ENCODE assay signal across 17 mouse cellular contexts in the genomic region with DNA sequence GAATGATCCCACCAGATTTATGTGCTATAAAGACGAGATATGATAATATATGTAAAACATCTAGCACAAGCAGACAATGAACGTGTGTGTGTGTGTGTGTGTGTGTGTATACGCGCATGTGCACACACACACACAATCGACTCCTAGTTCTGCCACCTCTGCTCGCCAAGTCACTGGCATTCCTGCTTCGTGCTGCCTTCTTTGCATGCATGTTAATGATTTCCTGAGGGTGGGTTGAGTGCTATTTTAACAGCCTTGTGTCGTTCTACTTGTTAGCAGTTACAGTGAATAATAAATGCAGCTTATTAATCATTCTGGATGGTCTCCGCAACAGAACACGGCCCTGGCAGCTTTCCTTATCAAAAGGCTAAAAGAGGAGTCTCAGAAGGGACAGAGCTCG.
DNase-seq lines count a peak whose midpoint lies in the region; ATAC-seq and TF ChIP-seq lines count a peak whose summit lies in the region.
"Had no signal": no experiment of that assay in that cellular context is flagged by ENCODE, and none has a peak within 500 bp of the region (broad histone marks: within the 10 kb centered on the region; RNA-seq: fewer than 3 reads in every experiment).

No protein-coding gene starts in this region.

- no peaks in the 10 kb centered on the region for H3K36me3 ChIP-seq in forebrain, embryonic 13.5 days (ENCODE audit: poor library complexity, severe bottlenecking)
- H3K36me3 ChIP-seq in forebrain, embryonic 12.5 days (replicated peaks): no peaks in the 10 kb centered on the region
- no peaks in the 10 kb centered on the region for H3K36me3 ChIP-seq in kidney, embryonic 14.5 days (ENCODE audit: control insufficient read depth, insufficient read depth, low read length)
- H3K36me3 ChIP-seq in heart, adult 2 months (ENCODE audit: control insufficient read depth, insufficient read depth, low read length): no peaks in the 10 kb centered on the region
- H3K36me3 ChIP-seq: embryonic facial prominence, embryonic 13.5 days; limb, embryonic 12.5 days; liver, embryonic 15.5 days had no signal

- 0 out of 2 replicates have a peak, but pooled peaks cover 4% of the 10 kb centered on the region for H3K27me3 ChIP-seq in forebrain, embryonic 13.5 days
- 0 out of 2 replicates have a peak, but pooled peaks cover 4% of the 10 kb centered on the region for H3K27me3 ChIP-seq in forebrain, embryonic 12.5 days
- H3K27me3 ChIP-seq in kidney, embryonic 14.5 days (ENCODE audit: control insufficient read depth, insufficient read depth, low read length): no peaks in the 10 kb centered on the region; the same call in 1 of the 2 replicates
- no peaks in the 10 kb centered on the region for H3K27me3 ChIP-seq in heart, adult 2 months (ENCODE audit: control insufficient read depth, insufficient read depth, low read length)
- H3K27me3 ChIP-seq: embryonic facial prominence, embryonic 13.5 days; liver, embryonic 15.5 days had no signal

- no peaks in the 10 kb centered on the region for H3K9me3 ChIP-seq in forebrain, embryonic 13.5 days (replicated peaks)
- H3K9me3 ChIP-seq in forebrain, embryonic 12.5 days: no peaks in the 10 kb centered on the region
- no peaks in the 10 kb centered on the region for H3K9me3 ChIP-seq in kidney, embryonic 14.5 days (ENCODE audit: control insufficient read depth, low read length)
- H3K9me3 ChIP-seq: embryonic facial prominence, embryonic 13.5 days; limb, embryonic 12.5 days; liver, embryonic 15.5 days had no signal

- H3K4me3 ChIP-seq in forebrain, embryonic 13.5 days: no peak overlapping the region
- no peak overlapping the region for H3K4me3 ChIP-seq in forebrain, embryonic 12.5 days (replicated peaks)
- H3K4me3 ChIP-seq in kidney, embryonic 14.5 days (ENCODE audit: low read length): no peak overlapping the region
- H3K4me3 ChIP-seq in heart, adult 2 months: no peak overlapping the region
- H3K4me3 ChIP-seq: embryonic facial prominence, embryonic 13.5 days; layer of hippocampus, adult 2 months; limb, embryonic 12.5 days; liver, embryonic 15.5 days had no signal

- 59% methylated on average over 11 of the region's 11 CpGs for WGBS in forebrain, embryonic 13.5 days
- 73% methylated on average over 11 of the region's 11 CpGs for WGBS in forebrain, embryonic 12.5 days
- WGBS in kidney, embryonic 14.5 days: 55% methylated on average over 11 of the region's 11 CpGs
- WGBS in heart, adult 2 months: 70% methylated on average over 11 of the region's 11 CpGs

- TF ChIP-seq EP300 in heart, adult 2 months (IDR thresholded peaks at IDR 0.05; ENCODE audit: insufficient read depth, low read depth, low read length): no peak

- peak; percentile 64 for DNase-seq in kidney, adult 11 months
- DNase-seq in kidney, adult 18-20 months: peak; percentile 37
- DNase-seq in kidney, postnatal 14 days: peak; percentile 50
- DNase-seq in heart, adult 2 months: no peak
- DNase-seq in thymus, postnatal 25 days: no peak
- DNase-seq: cerebellum, adult 9-10 months; heart, adult 18-20 months; right cerebral cortex, postnatal 25 days; thymus, postnatal 36 days had no signal

- TF ChIP-seq POLR2A in heart, adult 2 months (IDR thresholded peaks at IDR 0.05; ENCODE audit: insufficient read depth, low read depth, low read length): no peak

- intact Hi-C loops in heart, adult 2 months (cut with DNase I): no loop called here

- no peak overlapping the region for H3K9ac ChIP-seq in forebrain, embryonic 13.5 days
- H3K9ac ChIP-seq in forebrain, embryonic 12.5 days: no peak overlapping the region
- H3K9ac ChIP-seq in kidney, embryonic 14.5 days (ENCODE audit: low read depth, low read length): no peak overlapping the region
- H3K9ac ChIP-seq in heart, adult 2 months (ENCODE audit: low read depth, low read length): no peak overlapping the region
- H3K9ac ChIP-seq: embryonic facial prominence, embryonic 13.5 days; limb, embryonic 12.5 days; liver, embryonic 15.5 days had no signal

- peak overlapping the region; percentile 66 for H3K27ac ChIP-seq in forebrain, embryonic 13.5 days
- no peak overlapping the region for H3K27ac ChIP-seq in forebrain, embryonic 12.5 days
- no peak overlapping the region for H3K27ac ChIP-seq in kidney, embryonic 14.5 days (ENCODE audit: low read depth, low read length)
- no peak overlapping the region for H3K27ac ChIP-seq in heart, adult 2 months
- H3K27ac ChIP-seq: embryonic facial prominence, embryonic 13.5 days; layer of hippocampus, adult 2 months; limb, embryonic 12.5 days; liver, embryonic 15.5 days had no signal

- peak; percentile 58; the same call in 1 of the 2 replicates for ATAC-seq in forebrain, embryonic 13.5 days
- no peak for ATAC-seq in forebrain, embryonic 12.5 days (ENCODE audit: low FRiP score)
- no peak for ATAC-seq in kidney, embryonic 14.5 days (ENCODE audit: low FRiP score, low TSS enrichment)
- ATAC-seq: lung, postnatal 0 days had no signal

- no peak for TF ChIP-seq CTCF in heart, adult 2 months (IDR thresholded peaks at IDR 0.05)

- no peaks in the 10 kb centered on the region for H3K79me2 ChIP-seq in heart, adult 2 months (replicated peaks; ENCODE audit: control insufficient read depth, insufficient read depth, low read length)

- H3K4me1 ChIP-seq in forebrain, embryonic 13.5 days: peaks cover 26% of the 10 kb centered on the region
- H3K4me1 ChIP-seq in forebrain, embryonic 12.5 days: 0 out of 2 replicates have a peak, but pooled peaks cover 8% of the 10 kb centered on the region
- peaks cover 20% of the 10 kb centered on the region for H3K4me1 ChIP-seq in kidney, embryonic 14.5 days (ENCODE audit: control insufficient read depth, insufficient read depth, low read length)
- no peaks in the 10 kb centered on the region for H3K4me1 ChIP-seq in heart, adult 2 months (ENCODE audit: control insufficient read depth, insufficient read depth, low read length)
- H3K4me1 ChIP-seq: liver, embryonic 15.5 days had no signal

- H3K4me2 ChIP-seq in forebrain, embryonic 13.5 days: no peak overlapping the region
- H3K4me2 ChIP-seq in forebrain, embryonic 12.5 days: no peak overlapping the region
- no peak overlapping the region for H3K4me2 ChIP-seq in kidney, embryonic 14.5 days (replicated peaks; ENCODE audit: low read depth, low read length)
- H3K4me2 ChIP-seq: limb, embryonic 12.5 days; liver, embryonic 15.5 days had no signal

Comparison
In these comparisons a context has a peak if more than half of its experiments do, and no peak if none do; other contexts are left out.
1. DNase-seq: peak in kidney, adult 11 months (single experiment), kidney, adult 18-20 months (single experiment) and kidney, postnatal 14 days (single experiment); none in heart, adult 2 months (0 of 2) and thymus, postnatal 25 days (single experiment).